Mouse (Mus musculus): ENCODE results near the gene Mbd3. TPM values are rescaled to one million over a fixed set of nuclear protein-coding genes. Genes with fewer than 3 reads are reported as not detected.
"Not testable (repeated sequence)": the region's sequence is repeated elsewhere in the genome, so short reads cannot be mapped to it uniquely, and the experiment has no call there.

Mbd3 gene
- polyA plus RNA-seq, 1 experiment from 2014 or later, result 87.4 TPM

- no peaks in the 10 kb centered on the region for H3K36me3 ChIP-seq
- H3K4me3 ChIP-seq (replicated peaks), result no peak overlapping the region
These were observed 50.4 kb downstream of the Mbd3 start for GRCm38 (mm10) chr10:80348981-80349380.

GRCm38 (mm10) chr10:80348244-80348781 lies 51.0 kb downstream of the Mbd3 start, which contains the start of gene Adamtsl5:
Adamtsl5 (minus strand) TSS chr10:80348412.
- peak within 1 kb of the TSS; percentile 66 for H3K9ac ChIP-seq
- peak within 1 kb of the TSS; percentile 57 for H3K4me3 ChIP-seq (replicated peaks)
- H3K4me2 ChIP-seq, result peak within 1 kb of the TSS; percentile 78
- peak; percentile 16; the same call in 1 of the 2 replicates for ATAC-seq (ENCODE audit: low read depth)
- DNase-seq, result peak; percentile 72
- 1% methylated on average over 42 of the region's 42 CpGs for whole genome bisulfite sequencing (ENCODE audit: insufficient replicate concordance)
- H3K27ac ChIP-seq, result no peak within 1 kb of the TSS
- H3K27me3 ChIP-seq, result peaks cover 85% of the 10 kb centered on the region
- no peaks in the 10 kb centered on the region for H3K36me3 ChIP-seq
- no peaks in the 10 kb centered on the region for H3K9me3 ChIP-seq (replicated peaks)
- H3K4me1 ChIP-seq (replicated peaks), result peaks cover 79% of the 10 kb centered on the region

More at GRCm38 (mm10) chr10:80348981-80349380, 50.4 kb downstream of the Mbd3 start:
- ATAC-seq (ENCODE audit: low read depth), result no peak
- H3K4me1 ChIP-seq (replicated peaks), result peaks cover 72% of the 10 kb centered on the region
- 25% methylated on average over 26 of the region's 26 CpGs for WGBS (ENCODE audit: insufficient replicate concordance)
- H3K27me3 ChIP-seq, result peaks cover 88% of the 10 kb centered on the region
- DNase-seq, result no peak
- H3K9me3 ChIP-seq (replicated peaks), result no peaks in the 10 kb centered on the region
- H3K27ac ChIP-seq, result no peak overlapping the region
- peak overlapping the region; percentile 78 for H3K4me2 ChIP-seq
- H3K9ac ChIP-seq, result no peak overlapping the region

GRCm38 (mm10) chr10:80347514-80347967 lies 51.8 kb downstream of the Mbd3 start:
- peak overlapping the region; percentile 57 for H3K4me3 ChIP-seq (replicated peaks)
- peak overlapping the region; percentile 66 for H3K9ac ChIP-seq
- peaks cover 83% of the 10 kb centered on the region for H3K27me3 ChIP-seq
- no peak overlapping the region for H3K27ac ChIP-seq
- 18% methylated on average over 17 of the region's 17 CpGs for WGBS (ENCODE audit: insufficient replicate concordance)
- peaks cover 79% of the 10 kb centered on the region for H3K4me1 ChIP-seq (replicated peaks)
- DNase-seq (no peak), ATAC-seq (ENCODE audit: low read depth) (no peak)
- H3K36me3 ChIP-seq, result no peaks in the 10 kb centered on the region
- no peaks in the 10 kb centered on the region for H3K9me3 ChIP-seq (replicated peaks)
- H3K4me2 ChIP-seq, result peak overlapping the region; percentile 78

- H3K9me3 ChIP-seq (replicated peaks); H3K36me3 ChIP-seq; ATAC-seq (ENCODE audit: low read depth); DNase-seq: not testable (repeated sequence)
- peak overlapping the region; percentile 56; the same call in 1 of the 2 replicates for H3K4me3 ChIP-seq (replicated peaks)
- peak overlapping the region; percentile 75; the same call in 1 of the 2 replicates for H3K9ac ChIP-seq
- 79% methylated on average over 5 of the region's 6 CpGs for WGBS (ENCODE audit: insufficient replicate concordance)
- H3K27me3 ChIP-seq, result peaks cover 83% of the 10 kb centered on the region
- peaks cover 83% of the 10 kb centered on the region for H3K4me1 ChIP-seq (replicated peaks)
- H3K4me2 ChIP-seq, result peak overlapping the region; percentile 82
- peak overlapping the region; percentile 98; the same call in 1 of the 2 replicates for H3K27ac ChIP-seq
These were observed 53.4 kb downstream of the Mbd3 start for GRCm38 (mm10) chr10:80345929-80346328.

GRCm38 (mm10) chr10:80345122-80345521 lies 54.2 kb downstream of the Mbd3 start:
- peak; percentile 41 for ATAC-seq (ENCODE audit: low read depth)
- DNase-seq, result peak; percentile 73
- peaks cover 87% of the 10 kb centered on the region for H3K4me1 ChIP-seq (replicated peaks)

GRCm38 (mm10) chr10:80344131-80344661 lies 55.2 kb downstream of the Mbd3 start:
- Histone ChIP-seq H3K9ac (peak overlapping the region; percentile 75), H3K36me3 (no peaks in the 10 kb centered on the region), H3K27ac (peak overlapping the region; percentile 98), H3K9me3 (replicated peaks) (no peaks in the 10 kb centered on the region), H3K27me3 (peaks cover 76% of the 10 kb centered on the region), H3K4me2 (peak overlapping the region; percentile 82), H3K4me1 (replicated peaks) (peaks cover 89% of the 10 kb centered on the region), H3K4me3 (replicated peaks) (peak overlapping the region; percentile 56)
- DNase-seq (peak; percentile 84), ATAC-seq (ENCODE audit: low read depth) (peak; percentile 82)
- 7% methylated on average over 9 of the region's 9 CpGs for WGBS (ENCODE audit: insufficient replicate concordance)

More at GRCm38 (mm10) chr10:80345122-80345521, 54.2 kb downstream of the Mbd3 start:
- Histone ChIP-seq H3K9ac (peak overlapping the region; percentile 75), H3K27ac (peak overlapping the region; percentile 98), H3K4me3 (replicated peaks) (peak overlapping the region; percentile 56), H3K36me3 (no peaks in the 10 kb centered on the region), H3K4me2 (peak overlapping the region; percentile 82), H3K9me3 (replicated peaks) (no peaks in the 10 kb centered on the region), H3K27me3 (peaks cover 85% of the 10 kb centered on the region)
- 2% methylated on average over 16 of the region's 16 CpGs for WGBS (ENCODE audit: insufficient replicate concordance)

GRCm38 (mm10) chr10:80343425-80343895 lies 55.9 kb downstream of the Mbd3 start:
- 21% methylated on average over 13 of the region's 13 CpGs for WGBS (ENCODE audit: insufficient replicate concordance)
- 0 out of 2 replicates have a peak, but pooled peaks have one; percentile 6 for ATAC-seq (ENCODE audit: low read depth)
- peaks cover 82% of the 10 kb centered on the region for H3K4me1 ChIP-seq (replicated peaks)

GRCm38 (mm10) chr10:80342749-80343424 lies 56.5 kb downstream of the Mbd3 start:
- peak overlapping the region; percentile 82 for H3K4me2 ChIP-seq
- peak overlapping the region; percentile 75 for H3K9ac ChIP-seq
- H3K27me3 ChIP-seq, result peaks cover 63% of the 10 kb centered on the region
- under 1% methylated on average over 33 of the region's 33 CpGs for WGBS (ENCODE audit: insufficient replicate concordance)
- H3K4me3 ChIP-seq (replicated peaks), result peak overlapping the region; percentile 56
- peak; percentile 8; the same call in 1 of the 2 replicates for ATAC-seq (ENCODE audit: low read depth)
- peak overlapping the region; percentile 98 for H3K27ac ChIP-seq
- H3K9me3 ChIP-seq (replicated peaks), result no peaks in the 10 kb centered on the region
- H3K36me3 ChIP-seq, result no peaks in the 10 kb centered on the region
- peak; percentile 66 for DNase-seq
- peaks cover 76% of the 10 kb centered on the region for H3K4me1 ChIP-seq (replicated peaks)

More at GRCm38 (mm10) chr10:80343425-80343895, 55.9 kb downstream of the Mbd3 start:
- peak overlapping the region; percentile 75 for H3K9ac ChIP-seq
- peak overlapping the region; percentile 98 for H3K27ac ChIP-seq
- no peak for DNase-seq
- no peaks in the 10 kb centered on the region for H3K9me3 ChIP-seq (replicated peaks)
- peak overlapping the region; percentile 56 for H3K4me3 ChIP-seq (replicated peaks)
- peak overlapping the region; percentile 82 for H3K4me2 ChIP-seq
- peaks cover 68% of the 10 kb centered on the region for H3K27me3 ChIP-seq
- H3K36me3 ChIP-seq, result no peaks in the 10 kb centered on the region

Small RNAs within 50 kb of the gene (microRNA-seq; reads per million reads assigned to microRNA genes)
- gene Gm22721, result not detected

Other genes starting within 250 kb of the Mbd3 start
- 19.5 and 21.9 TPM in 2 replicates for gene Cirbp, start 233.6 kb downstream of the Mbd3 start, polyA plus RNA-seq (2015; fragmentation: Nextera tagmentation; extraction: Ambion mirVana)
- 14.8 and 15.1 TPM in 2 replicates for gene 1600002K03Rik, start 226.6 kb downstream of the Mbd3 start, polyA plus RNA-seq (2015; fragmentation: Nextera tagmentation; extraction: Ambion mirVana)
- 0.98 and 1.1 TPM in 2 replicates for gene Efna2, start 220.1 kb downstream of the Mbd3 start, polyA plus RNA-seq (2015; fragmentation: Nextera tagmentation; extraction: Ambion mirVana)
- 26.1 and 26.5 TPM in 2 replicates for gene Mum1, start 173.1 kb downstream of the Mbd3 start, polyA plus RNA-seq (2015; fragmentation: Nextera tagmentation; extraction: Ambion mirVana)
- 241 and 294 TPM in 2 replicates for gene Ndufs7, start 150.4 kb downstream of the Mbd3 start, polyA plus RNA-seq (2015; fragmentation: Nextera tagmentation; extraction: Ambion mirVana)
- gene Gamt, start 138.5 kb downstream of the Mbd3 start, polyA plus RNA-seq (2015; fragmentation: Nextera tagmentation; extraction: Ambion mirVana), result 53.5 and 57.2 TPM in 2 replicates
- 33.5 and 34.7 TPM in 2 replicates for gene Dazap1, start 138.1 kb downstream of the Mbd3 start, polyA plus RNA-seq (2015; fragmentation: Nextera tagmentation; extraction: Ambion mirVana)
- gene Rps15, start 107.1 kb downstream of the Mbd3 start, polyA plus RNA-seq (2015; fragmentation: Nextera tagmentation; extraction: Ambion mirVana), result 792 and 836 TPM in 2 replicates
- gene Apc2, start 103.6 kb downstream of the Mbd3 start, polyA plus RNA-seq (2015; fragmentation: Nextera tagmentation; extraction: Ambion mirVana), result 0.13 and 0.24 TPM in 2 replicates
- 42.3 and 43.7 TPM in 2 replicates for gene 2310011J03Rik, start 79.0 kb downstream of the Mbd3 start, polyA plus RNA-seq (2015; fragmentation: Nextera tagmentation; extraction: Ambion mirVana)
- gene Pcsk4, start 70.1 kb downstream of the Mbd3 start, polyA plus RNA-seq (2015; fragmentation: Nextera tagmentation; extraction: Ambion mirVana), result 5.3 TPM in 2 replicates
- gene Reep6, start 69.6 kb downstream of the Mbd3 start, polyA plus RNA-seq (2015; fragmentation: Nextera tagmentation; extraction: Ambion mirVana), result 50.9 and 65.0 TPM in 2 replicates
- 1.8 and 2.5 TPM in 2 replicates for gene Adamtsl5, start 51.1 kb downstream of the Mbd3 start, polyA plus RNA-seq (2015; fragmentation: Nextera tagmentation; extraction: Ambion mirVana)
- 0.12 TPM in 1 of 2 replicates, not detected in the other for gene Plk5, start 43.1 kb downstream of the Mbd3 start, polyA plus RNA-seq (2015; fragmentation: Nextera tagmentation; extraction: Ambion mirVana)
- gene Mex3d, start 11.9 kb downstream of the Mbd3 start, polyA plus RNA-seq (2015; fragmentation: Nextera tagmentation; extraction: Ambion mirVana), result 1.0 and 1.1 TPM in 2 replicates
- 474 and 603 TPM in 2 replicates for gene Uqcr11, start 7.3 kb upstream of the Mbd3 start, polyA plus RNA-seq (2015; fragmentation: Nextera tagmentation; extraction: Ambion mirVana)
- 55.2 and 56.2 TPM in 2 replicates for gene Tcf3, start 34.1 kb upstream of the Mbd3 start, polyA plus RNA-seq (2015; fragmentation: Nextera tagmentation; extraction: Ambion mirVana)
- 0.02 TPM in 1 of 2 replicates, not detected in the other for gene Onecut3, start 95.3 kb upstream of the Mbd3 start, polyA plus RNA-seq (2015; fragmentation: Nextera tagmentation; extraction: Ambion mirVana)
- gene Atp8b3, start 139.6 kb upstream of the Mbd3 start, polyA plus RNA-seq (2015; fragmentation: Nextera tagmentation; extraction: Ambion mirVana), result 0.02 and 0.03 TPM in 2 replicates
- gene Rexo1, start 162.0 kb upstream of the Mbd3 start, polyA plus RNA-seq (2015; fragmentation: Nextera tagmentation; extraction: Ambion mirVana), result 13.4 and 13.8 TPM in 2 replicates
- gene Klf16, start 177.8 kb upstream of the Mbd3 start, polyA plus RNA-seq (2015; fragmentation: Nextera tagmentation; extraction: Ambion mirVana), result 13.4 and 14.1 TPM in 2 replicates
- gene Abhd17a, start 190.8 kb upstream of the Mbd3 start, polyA plus RNA-seq (2015; fragmentation: Nextera tagmentation; extraction: Ambion mirVana), result 45.1 and 51.7 TPM in 2 replicates
- 52.0 and 54.6 TPM in 2 replicates for gene Scamp4, start 203.3 kb upstream of the Mbd3 start, polyA plus RNA-seq (2015; fragmentation: Nextera tagmentation; extraction: Ambion mirVana)
- 5.7 and 6.3 TPM in 2 replicates for gene Adat3, start 203.3 kb upstream of the Mbd3 start, polyA plus RNA-seq (2015; fragmentation: Nextera tagmentation; extraction: Ambion mirVana)
- 1.4 and 1.5 TPM in 2 replicates for gene Gm49322, start 206.5 kb upstream of the Mbd3 start, polyA plus RNA-seq (2015; fragmentation: Nextera tagmentation; extraction: Ambion mirVana)
- gene Csnk1g2, start 223.3 kb upstream of the Mbd3 start, polyA plus RNA-seq (2015; fragmentation: Nextera tagmentation; extraction: Ambion mirVana), result 46.0 and 51.1 TPM in 2 replicates